Mouse (Mus musculus): ENCODE results near the gene Ctla4. TPM values are rescaled to one million over a fixed set of nuclear protein-coding genes. Genes with fewer than 3 reads are reported as not detected.

The Ctla4 gene
- polyA plus RNA-seq, 1 experiment from 2014 or later, result not detected

GRCm38 (mm10) chr1:60941056-60942048 lies 54.6 kb downstream of the Ctla4 start:
- peaks cover 4 to 8% of the 10 kb centered on the region in 2 experiments; a peak in 2 of 4 replicates for H3K4me1 ChIP-seq (ENCODE audit: control insufficient read depth in 2 of 2, insufficient read depth in 2 of 2, low read length in 2 of 2)
- H3K4me2 ChIP-seq (ENCODE audit: low read length), result no peak overlapping the region
- ATAC-seq (ENCODE audit: insufficient number of reproducible peaks, insufficient read depth, low FRiP score, low read depth), result no peak
- H3K4me3 ChIP-seq (ENCODE audit: control insufficient read depth in 1 of 2, insufficient read depth in 1 of 2, low read depth in 1 of 2, low read length in 2 of 2), result no peak overlapping the region
- no peaks in the 10 kb centered on the region for H3K36me3 ChIP-seq (ENCODE audit: control insufficient read depth, insufficient read depth, low read length)
- H3K27me3 ChIP-seq (ENCODE audit: control insufficient read depth, insufficient read depth, low read length), result no peaks in the 10 kb centered on the region
- H3K9me3 ChIP-seq (ENCODE audit: control insufficient read depth, low read length), result no peaks in the 10 kb centered on the region
- no peak overlapping the region for H3K9ac ChIP-seq (ENCODE audit: low read length)
- 95% methylated on average over 5 of the region's 5 CpGs for WGBS
- no peak overlapping the region for H3K27ac ChIP-seq (replicated peaks in 1 of 2; ENCODE audit: control insufficient read depth in 1 of 2, insufficient read depth in 1 of 2, low read depth in 2 of 2, low read length in 2 of 2)

DNA sequence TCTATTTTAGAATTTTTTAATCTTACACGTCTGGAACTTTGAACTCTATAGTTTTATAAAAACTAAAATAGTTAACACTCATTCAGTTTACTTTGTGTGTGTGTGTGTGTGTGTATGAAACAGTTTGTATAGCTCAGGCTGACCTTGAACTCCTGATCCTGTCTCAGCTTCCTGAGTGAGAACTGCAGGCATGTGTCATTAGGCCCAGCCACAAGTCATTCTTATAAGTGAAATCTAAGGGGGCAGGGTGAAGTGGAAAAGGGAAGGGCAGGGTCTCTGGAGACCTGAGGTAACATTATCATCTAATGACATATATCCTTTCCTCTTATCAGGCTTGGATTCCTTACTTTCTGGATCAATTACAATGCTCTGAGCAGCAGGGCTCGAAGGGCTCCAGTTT lies 56.1 kb downstream of the Ctla4 start:
- no peak overlapping the region for H3K27ac ChIP-seq (replicated peaks in 1 of 2; ENCODE audit: control insufficient read depth in 1 of 2, insufficient read depth in 1 of 2, low read depth in 2 of 2, low read length in 2 of 2)
- no peaks in the 10 kb centered on the region for H3K36me3 ChIP-seq (ENCODE audit: control insufficient read depth, insufficient read depth, low read length)
- 75% methylated on average over 2 of the region's 2 CpGs for WGBS
- H3K4me3 ChIP-seq (ENCODE audit: control insufficient read depth in 1 of 2, insufficient read depth in 1 of 2, low read depth in 1 of 2, low read length in 2 of 2), result no peak overlapping the region
- no peak overlapping the region for H3K9ac ChIP-seq (ENCODE audit: low read length)
- H3K4me1 ChIP-seq (ENCODE audit: control insufficient read depth in 2 of 2, insufficient read depth in 2 of 2, low read length in 2 of 2), result peaks cover 4 to 7% of the 10 kb centered on the region in 2 experiments; a peak in 2 of 4 replicates
- no peak for ATAC-seq (ENCODE audit: insufficient number of reproducible peaks, insufficient read depth, low FRiP score, low read depth)
- no peak overlapping the region for H3K4me2 ChIP-seq (ENCODE audit: low read length)
- H3K27me3 ChIP-seq (ENCODE audit: control insufficient read depth, insufficient read depth, low read length), result no peaks in the 10 kb centered on the region
- H3K9me3 ChIP-seq (ENCODE audit: control insufficient read depth, low read length), result no peaks in the 10 kb centered on the region

DNA sequence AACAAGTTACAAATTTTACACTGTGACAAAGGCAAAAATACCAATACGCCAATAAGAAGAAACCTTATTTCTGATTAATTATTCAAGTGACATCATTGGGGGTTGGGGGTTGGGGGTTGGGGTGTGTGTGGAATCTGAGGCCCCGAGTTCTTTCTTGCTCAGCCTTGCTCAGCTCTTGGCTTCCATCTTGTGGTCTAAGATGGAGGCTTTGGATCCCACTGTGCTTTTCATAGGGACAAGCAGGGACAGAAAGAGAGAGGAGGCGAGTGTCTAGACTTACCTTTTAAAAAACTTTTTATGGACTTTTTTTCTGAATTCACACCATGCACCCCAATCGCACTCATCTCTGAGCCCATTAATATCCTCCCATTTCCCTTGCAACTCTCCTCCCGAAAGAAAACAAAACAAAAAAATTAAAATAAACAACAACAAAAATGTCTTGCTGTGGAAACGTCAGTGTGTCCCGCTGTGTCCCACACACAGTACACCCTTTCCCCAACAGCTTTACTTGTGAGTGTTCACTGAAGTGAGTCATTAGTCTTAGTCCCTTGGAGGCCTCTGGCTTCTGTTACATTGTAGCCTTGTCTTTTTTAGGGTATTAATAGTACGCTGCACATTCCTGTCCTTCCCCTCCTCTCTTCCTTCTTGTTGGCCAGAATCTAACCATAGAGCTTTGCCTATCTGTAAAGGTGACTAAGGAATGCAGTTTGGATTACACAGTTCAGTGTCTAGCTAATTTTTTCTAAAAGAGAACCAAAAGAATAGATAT lies 59.0 kb downstream of the Ctla4 start:
- H3K9ac ChIP-seq (ENCODE audit: low read length), result no peak overlapping the region
- ATAC-seq (ENCODE audit: insufficient number of reproducible peaks, insufficient read depth, low FRiP score, low read depth), result peak; percentile 39; the same call in 1 of the 2 replicates
- 0 out of 2 replicates have a peak overlapping the region, but pooled peaks have one; percentile 11 for H3K4me2 ChIP-seq (ENCODE audit: low read length)
- no peaks in the 10 kb centered on the region for H3K27me3 ChIP-seq (ENCODE audit: control insufficient read depth, insufficient read depth, low read length)
- H3K9me3 ChIP-seq (ENCODE audit: control insufficient read depth, low read length), result no peaks in the 10 kb centered on the region
- H3K27ac ChIP-seq (replicated peaks in 1 of 2; ENCODE audit: control insufficient read depth in 1 of 2, insufficient read depth in 1 of 2, low read depth in 2 of 2, low read length in 2 of 2), result peak overlapping the region; percentile 49 to 57; a peak in 3 of 4 replicates
- H3K4me3 ChIP-seq (ENCODE audit: control insufficient read depth in 1 of 2, insufficient read depth in 1 of 2, low read depth in 1 of 2, low read length in 2 of 2), result no peak overlapping the region
- WGBS, result 61% methylated on average over 8 of the region's 8 CpGs
- no peaks in the 10 kb centered on the region for H3K36me3 ChIP-seq (ENCODE audit: control insufficient read depth, insufficient read depth, low read length)
- H3K4me1 ChIP-seq (ENCODE audit: control insufficient read depth in 2 of 2, insufficient read depth in 2 of 2, low read length in 2 of 2), result peaks cover 4 to 7% of the 10 kb centered on the region in 2 experiments; a peak in 2 of 4 replicates

DNA sequence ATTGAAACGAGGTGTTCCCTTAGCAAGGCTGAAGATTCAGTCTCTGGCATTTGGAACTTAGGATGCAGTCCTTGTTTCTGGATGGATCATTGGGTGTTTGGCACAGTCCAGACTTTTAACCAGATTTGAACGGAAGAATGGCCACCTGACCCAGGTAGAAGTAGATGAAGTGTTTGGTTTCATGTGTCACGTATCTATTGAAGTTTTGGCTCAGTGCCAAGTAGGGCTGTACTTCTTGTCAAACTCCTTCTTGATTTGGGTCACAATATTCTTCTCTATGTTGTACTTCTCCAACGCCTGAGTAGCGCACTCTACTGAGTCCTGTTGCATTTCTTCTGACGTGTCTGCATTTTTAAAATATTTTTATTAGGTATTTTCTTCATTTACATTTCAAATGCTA lies 61.3 kb downstream of the Ctla4 start:
- Histone ChIP-seq H3K36me3 (ENCODE audit: control insufficient read depth, insufficient read depth, low read length) (no peaks in the 10 kb centered on the region), H3K4me1 (ENCODE audit: control insufficient read depth in 2 of 2, insufficient read depth in 2 of 2, low read length in 2 of 2) (peaks cover 12% of the 10 kb centered on the region in 2 experiments; a peak in 3 of 4 replicates), H3K9ac (ENCODE audit: low read length) (no peak overlapping the region), H3K4me2 (ENCODE audit: low read length) (no peak overlapping the region), H3K27me3 (ENCODE audit: control insufficient read depth, insufficient read depth, low read length) (no peaks in the 10 kb centered on the region), H3K4me3 (ENCODE audit: control insufficient read depth in 1 of 2, insufficient read depth in 1 of 2, low read depth in 1 of 2, low read length in 2 of 2) (no peak overlapping the region), H3K9me3 (ENCODE audit: control insufficient read depth, low read length) (no peaks in the 10 kb centered on the region), H3K27ac (replicated peaks in 1 of 2; ENCODE audit: control insufficient read depth in 1 of 2, insufficient read depth in 1 of 2, low read depth in 2 of 2, low read length in 2 of 2) (no peak overlapping the region)
- no peak for ATAC-seq (ENCODE audit: insufficient number of reproducible peaks, insufficient read depth, low FRiP score, low read depth)
- WGBS, result 78% methylated on average over 6 of the region's 6 CpGs

DNA sequence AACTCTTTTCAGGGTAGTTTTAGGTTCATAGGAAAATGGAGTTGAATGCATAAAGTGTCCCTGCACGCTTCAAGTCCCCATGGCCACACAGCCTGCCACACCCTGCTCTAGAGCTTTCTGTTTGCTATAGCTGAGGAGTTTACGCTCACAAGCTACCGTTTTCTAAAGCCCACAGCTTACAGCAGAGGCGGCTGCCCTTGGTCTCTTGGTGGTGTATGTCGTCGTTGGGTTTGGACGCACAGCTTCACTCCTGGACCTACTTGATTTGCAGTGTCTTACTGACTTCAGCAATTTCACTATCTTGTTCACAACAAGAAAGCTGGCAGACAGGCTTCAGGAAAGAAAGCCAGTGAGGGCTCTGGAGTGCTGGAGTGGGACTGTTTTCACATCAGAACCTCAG lies 66.2 kb downstream of the Ctla4 start:
- peak overlapping the region; percentile 30 to 69 for H3K27ac ChIP-seq (replicated peaks in 1 of 2; ENCODE audit: control insufficient read depth in 1 of 2, insufficient read depth in 1 of 2, low read depth in 2 of 2, low read length in 2 of 2)
- peak overlapping the region; percentile 18; the same call in 1 of the 2 replicates for H3K9ac ChIP-seq (ENCODE audit: low read length)
- 36% methylated on average over 7 of the region's 7 CpGs for WGBS

DNA sequence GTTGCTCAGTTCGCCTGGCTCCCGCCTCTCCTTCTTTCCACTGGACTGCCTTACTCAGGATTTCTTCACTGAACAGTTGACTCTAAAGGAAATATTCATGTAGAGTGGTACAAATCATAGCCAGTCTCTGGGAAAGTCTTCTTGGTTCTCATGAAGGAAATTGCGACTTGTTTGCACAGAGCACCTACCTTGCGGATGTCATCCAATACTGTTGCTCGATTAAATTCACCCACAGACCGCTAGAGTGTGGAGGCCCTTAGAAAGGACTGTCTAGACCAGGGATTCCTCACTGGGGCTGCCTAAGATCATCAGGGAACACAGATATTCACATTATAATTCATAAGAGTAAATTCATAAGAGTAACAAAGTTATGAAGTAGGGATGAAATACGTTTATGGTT lies 66.9 kb downstream of the Ctla4 start:
- Histone ChIP-seq H3K27ac (replicated peaks in 1 of 2; ENCODE audit: control insufficient read depth in 1 of 2, insufficient read depth in 1 of 2, low read depth in 2 of 2, low read length in 2 of 2) (peak overlapping the region in 1 of 2 experiments; percentile 24; a peak in 1 of 4 replicates), H3K36me3 (ENCODE audit: control insufficient read depth, insufficient read depth, low read length) (no peaks in the 10 kb centered on the region), H3K4me3 (ENCODE audit: control insufficient read depth in 1 of 2, insufficient read depth in 1 of 2, low read depth in 1 of 2, low read length in 2 of 2) (no peak overlapping the region), H3K9ac (ENCODE audit: low read length) (no peak overlapping the region), H3K27me3 (ENCODE audit: control insufficient read depth, insufficient read depth, low read length) (no peaks in the 10 kb centered on the region), H3K9me3 (ENCODE audit: control insufficient read depth, low read length) (no peaks in the 10 kb centered on the region), H3K4me2 (ENCODE audit: low read length) (no peak overlapping the region), H3K4me1 (ENCODE audit: control insufficient read depth in 2 of 2, insufficient read depth in 2 of 2, low read length in 2 of 2) (peaks cover 8 to 10% of the 10 kb centered on the region in 2 experiments; a peak in 2 of 4 replicates)
- 93% methylated on average over 7 of the region's 7 CpGs for WGBS
- no peak for ATAC-seq (ENCODE audit: insufficient number of reproducible peaks, insufficient read depth, low FRiP score, low read depth)

More for the DNA sequence above, 66.2 kb downstream of the Ctla4 start:
- H3K4me1 ChIP-seq (ENCODE audit: control insufficient read depth in 2 of 2, insufficient read depth in 2 of 2, low read length in 2 of 2), result peaks cover 8 to 10% of the 10 kb centered on the region in 2 experiments; a peak in 2 of 4 replicates
- no peak for ATAC-seq (ENCODE audit: insufficient number of reproducible peaks, insufficient read depth, low FRiP score, low read depth)
- H3K4me3 ChIP-seq (ENCODE audit: control insufficient read depth in 1 of 2, insufficient read depth in 1 of 2, low read depth in 1 of 2, low read length in 2 of 2), result no peak overlapping the region
- H3K27me3 ChIP-seq (ENCODE audit: control insufficient read depth, insufficient read depth, low read length), result no peaks in the 10 kb centered on the region
- H3K36me3 ChIP-seq (ENCODE audit: control insufficient read depth, insufficient read depth, low read length), result no peaks in the 10 kb centered on the region
- H3K4me2 ChIP-seq (ENCODE audit: low read length), result peak overlapping the region; percentile 29
- H3K9me3 ChIP-seq (ENCODE audit: control insufficient read depth, low read length), result no peaks in the 10 kb centered on the region

DNA sequence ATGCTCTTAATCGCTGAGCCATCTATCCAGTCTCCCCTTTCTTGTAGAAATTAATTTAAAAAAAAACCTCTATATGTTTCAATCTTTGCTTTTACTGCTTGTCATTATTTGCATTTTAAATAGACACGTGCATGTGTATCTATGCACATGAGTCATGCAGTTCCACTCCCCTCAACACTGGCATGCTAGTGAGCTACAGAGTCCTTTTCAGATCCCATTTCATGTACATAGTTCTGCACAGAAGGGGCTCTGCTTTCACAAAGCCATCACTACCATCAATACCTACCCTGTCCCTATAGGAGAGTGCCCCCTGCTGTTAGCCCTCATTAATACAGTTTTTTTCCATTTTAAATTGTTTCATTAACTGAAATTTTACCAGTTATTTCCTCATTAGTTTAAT lies 68.0 kb downstream of the Ctla4 start:
- H3K36me3 ChIP-seq (ENCODE audit: control insufficient read depth, insufficient read depth, low read length), result no peaks in the 10 kb centered on the region
- no peak overlapping the region for H3K4me2 ChIP-seq (ENCODE audit: low read length)
- no peak overlapping the region for H3K4me3 ChIP-seq (ENCODE audit: control insufficient read depth in 1 of 2, insufficient read depth in 1 of 2, low read depth in 1 of 2, low read length in 2 of 2)
- H3K9me3 ChIP-seq (ENCODE audit: control insufficient read depth, low read length), result no peaks in the 10 kb centered on the region
- no peak overlapping the region for H3K27ac ChIP-seq (replicated peaks in 1 of 2; ENCODE audit: control insufficient read depth in 1 of 2, insufficient read depth in 1 of 2, low read depth in 2 of 2, low read length in 2 of 2)
- no peaks in the 10 kb centered on the region for H3K27me3 ChIP-seq (ENCODE audit: control insufficient read depth, insufficient read depth, low read length)
- peaks cover 11 to 17% of the 10 kb centered on the region in 2 experiments for H3K4me1 ChIP-seq (ENCODE audit: control insufficient read depth in 2 of 2, insufficient read depth in 2 of 2, low read length in 2 of 2)
- 57% methylated on average over 2 of the region's 2 CpGs for WGBS
- ATAC-seq (ENCODE audit: insufficient number of reproducible peaks, insufficient read depth, low FRiP score, low read depth), result 0 out of 2 replicates have a peak, but pooled peaks have one; percentile 54
- H3K9ac ChIP-seq (ENCODE audit: low read length), result no peak overlapping the region
